Mouse (Mus musculus) ovary, adult 18-20 months (tissue): Measurements from ENCODE around the gene Bag6.
A peak's percentile ranks its signal among the peaks of the same experiment; 100 is the strongest.

Experiments
- DNase-seq: peaks from one replicate; pipeline ENCODE4 v3.0.0; 2022; ENCODE audit warnings: low spot score, mixed read lengths

Bag6 gene

DNA sequence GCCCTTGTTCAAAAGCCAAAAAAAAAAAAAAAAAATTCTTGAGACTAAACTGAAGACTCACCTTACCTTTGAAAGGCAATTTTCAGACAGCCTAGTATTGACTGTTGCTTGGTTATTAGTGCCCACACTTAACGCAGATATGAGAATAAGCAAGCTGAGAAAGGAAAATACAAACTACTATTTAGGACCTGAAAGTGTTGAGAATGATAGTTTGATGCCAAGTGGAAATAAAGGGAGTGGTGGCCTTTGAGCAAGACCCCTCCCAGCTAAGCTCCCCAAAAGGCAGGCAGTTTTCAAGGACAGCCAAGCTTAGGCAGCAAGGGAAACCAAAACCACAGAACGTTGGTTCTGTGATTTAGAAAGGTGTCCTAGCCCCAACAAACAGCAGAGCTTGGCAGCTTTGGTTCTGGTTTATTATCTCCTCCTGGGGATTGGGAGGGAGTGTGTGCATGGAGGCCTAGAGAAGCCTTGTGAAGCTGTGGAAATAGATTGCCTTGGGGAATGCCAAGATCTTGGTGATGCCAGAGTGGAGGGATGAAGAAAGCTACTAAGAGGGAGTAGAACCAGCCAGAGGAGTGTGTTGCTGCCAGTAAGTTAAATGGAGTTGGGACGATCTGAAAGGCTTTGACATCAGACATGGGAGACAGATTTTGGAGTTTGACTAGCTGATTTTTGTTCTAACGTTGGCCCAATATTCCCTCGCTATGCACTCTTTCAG is 13.1 kb downstream of the Bag6 start:
- DNase-seq, result no peak

DNA sequence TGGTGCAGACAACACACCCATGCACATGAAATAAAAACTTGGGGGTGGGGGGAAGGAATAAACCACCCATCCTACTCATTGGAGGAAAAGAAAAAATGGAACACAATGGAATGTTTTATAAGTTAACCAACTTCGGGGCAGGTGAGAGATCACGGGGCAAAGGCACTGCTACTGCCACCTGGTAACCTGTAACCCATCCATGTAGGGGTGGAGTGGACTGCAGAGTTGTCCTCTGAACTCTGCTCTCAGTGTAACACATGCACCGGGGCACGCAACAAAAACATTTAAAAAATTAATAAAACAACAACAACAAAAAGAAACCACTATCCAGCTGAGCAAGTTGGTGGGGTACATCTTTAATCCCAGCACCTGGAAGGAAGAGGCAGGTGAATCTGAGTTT is 17.1 kb downstream of the Bag6 start:
- DNase-seq, result no peak

DNA sequence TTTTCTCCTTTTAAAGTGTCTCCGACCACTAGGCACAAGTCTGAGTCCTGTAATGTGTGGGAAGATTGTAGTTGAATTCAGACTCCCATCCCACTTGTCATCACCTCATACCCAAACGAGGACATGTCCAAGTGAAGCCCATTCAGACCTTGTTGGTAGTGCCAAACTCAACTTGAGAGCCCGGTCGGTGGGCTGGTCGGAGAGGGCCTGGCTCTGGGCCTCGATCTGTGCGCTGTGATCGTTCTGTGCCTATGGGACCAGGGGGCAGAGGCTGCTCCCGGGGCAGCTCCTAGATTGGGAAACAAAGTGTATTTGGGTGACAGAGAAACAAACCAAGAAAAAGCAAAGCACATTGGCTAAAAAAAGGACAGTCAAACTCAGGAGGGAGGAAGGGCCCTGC is 18.1 kb downstream of the Bag6 start:
- DNase-seq, result no peak

DNA sequence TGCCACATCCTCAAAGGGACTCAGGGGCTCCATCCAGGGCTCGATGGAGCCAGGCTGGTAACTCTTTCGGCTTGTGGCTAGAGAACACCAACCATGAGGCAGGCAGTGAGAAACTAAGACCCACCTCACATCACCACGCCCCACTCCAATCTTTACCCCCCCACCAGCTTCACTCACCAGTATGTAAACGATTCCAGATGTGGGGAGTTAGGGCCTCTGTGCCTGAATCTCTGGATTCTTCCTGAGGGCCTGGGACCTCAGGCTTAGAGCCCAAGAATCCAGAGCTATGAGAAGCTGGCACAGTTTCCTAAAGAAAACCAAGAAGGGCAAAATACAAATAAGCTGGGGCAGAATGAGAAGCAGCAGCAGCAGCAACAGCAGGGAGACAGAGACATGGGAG is 19.0 kb downstream of the Bag6 start:
- DNase-seq, result no peak

DNA sequence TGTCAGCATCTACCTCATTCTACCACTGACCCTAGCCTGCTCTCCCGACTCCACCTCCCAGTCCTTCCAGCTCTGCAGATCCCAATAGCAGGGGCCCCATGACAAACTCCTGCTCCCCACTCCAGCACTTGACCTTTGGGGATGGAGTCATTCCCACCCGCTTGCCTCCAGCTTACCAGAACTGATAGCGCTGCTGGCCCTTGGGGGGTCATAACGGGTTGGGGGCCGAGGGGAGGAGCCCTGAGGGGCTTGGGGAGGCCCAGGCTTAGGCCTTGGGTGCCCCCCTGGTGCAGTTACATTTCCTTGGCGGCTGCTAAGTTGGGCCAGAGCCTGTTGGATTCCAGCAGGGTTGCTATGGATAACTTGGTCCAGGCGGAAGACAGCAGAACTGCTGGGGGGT is 19.6 kb downstream of the Bag6 start:
- DNase-seq, result no peak

DNA sequence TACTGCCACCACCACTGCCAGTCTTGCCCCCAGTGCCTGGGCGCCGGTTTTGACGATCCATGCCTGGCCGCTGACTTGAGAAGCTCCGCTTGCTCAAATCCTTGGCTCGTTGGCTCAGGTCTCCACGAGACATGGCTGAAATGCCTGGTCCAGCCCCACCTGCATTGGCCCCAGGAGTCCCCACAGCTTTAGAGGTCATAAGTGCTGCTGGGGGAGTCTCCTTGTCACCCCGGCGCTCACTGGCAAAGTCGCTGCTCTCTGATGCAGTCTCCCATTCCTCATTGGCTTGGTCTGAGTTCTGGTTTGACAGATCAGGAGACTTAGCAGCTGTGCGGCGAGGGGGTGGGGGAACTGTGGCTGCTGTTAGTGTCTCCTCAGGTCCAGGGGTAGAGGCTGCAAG is 20.5 kb downstream of the Bag6 start:
- no peak for DNase-seq

DNA sequence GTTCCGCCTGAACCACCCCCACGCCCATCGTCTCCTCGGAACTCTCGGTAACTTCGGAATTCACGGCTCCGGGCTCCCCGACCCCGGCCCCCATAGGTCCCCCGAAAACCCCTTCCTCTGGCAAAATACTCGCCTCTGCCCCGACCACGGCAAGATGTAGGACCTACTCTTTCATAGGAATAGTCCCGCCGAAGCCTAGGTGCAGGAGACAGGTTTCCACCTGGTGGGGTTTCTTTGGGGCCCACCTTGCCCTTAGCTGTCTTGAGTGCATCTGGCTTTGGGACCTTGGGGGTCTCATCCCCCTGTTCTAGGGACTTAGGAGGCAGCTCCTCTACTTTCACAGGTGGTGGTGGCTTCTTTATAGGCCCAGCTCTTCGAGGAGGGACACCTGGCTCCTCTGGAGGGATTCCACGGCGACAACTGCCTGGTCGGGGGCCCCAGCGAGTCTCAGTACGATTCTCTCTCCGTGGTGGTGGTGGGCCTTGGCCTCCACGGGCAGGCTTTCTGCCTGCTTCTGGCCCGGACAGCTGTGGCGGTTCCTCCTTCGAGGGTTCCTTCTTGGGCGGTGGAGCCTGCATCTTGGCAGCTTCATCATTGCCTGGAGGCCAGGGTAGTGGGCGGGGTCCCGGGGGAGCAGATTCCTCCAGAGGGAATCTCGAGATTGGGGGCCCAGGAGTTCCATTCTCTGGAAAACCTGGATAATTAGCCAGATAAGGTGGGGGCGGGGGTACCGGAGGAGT is 21.7 kb downstream of the Bag6 start:
- DNase-seq, result no peak

DNA sequence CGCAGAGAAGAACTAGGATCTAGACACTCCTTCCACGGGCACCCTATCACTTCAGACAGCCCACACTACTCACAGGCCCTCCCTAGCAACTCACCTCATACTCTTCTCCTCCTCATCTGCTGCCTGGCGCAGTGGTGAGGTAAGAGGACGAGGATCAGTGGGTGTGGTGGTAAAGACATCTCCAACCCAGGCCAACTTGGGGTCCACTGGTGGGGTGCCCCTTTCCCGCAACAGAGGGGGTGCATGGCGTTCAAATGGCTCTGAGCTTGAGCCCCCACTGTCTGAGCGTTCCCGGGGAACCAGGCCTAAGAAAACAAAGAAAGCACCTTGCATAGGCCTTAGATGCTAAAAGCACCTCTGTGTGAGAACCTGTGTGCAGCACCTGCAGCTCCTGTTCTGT is 22.3 kb downstream of the Bag6 start:
- DNase-seq, result no peak

DNA sequence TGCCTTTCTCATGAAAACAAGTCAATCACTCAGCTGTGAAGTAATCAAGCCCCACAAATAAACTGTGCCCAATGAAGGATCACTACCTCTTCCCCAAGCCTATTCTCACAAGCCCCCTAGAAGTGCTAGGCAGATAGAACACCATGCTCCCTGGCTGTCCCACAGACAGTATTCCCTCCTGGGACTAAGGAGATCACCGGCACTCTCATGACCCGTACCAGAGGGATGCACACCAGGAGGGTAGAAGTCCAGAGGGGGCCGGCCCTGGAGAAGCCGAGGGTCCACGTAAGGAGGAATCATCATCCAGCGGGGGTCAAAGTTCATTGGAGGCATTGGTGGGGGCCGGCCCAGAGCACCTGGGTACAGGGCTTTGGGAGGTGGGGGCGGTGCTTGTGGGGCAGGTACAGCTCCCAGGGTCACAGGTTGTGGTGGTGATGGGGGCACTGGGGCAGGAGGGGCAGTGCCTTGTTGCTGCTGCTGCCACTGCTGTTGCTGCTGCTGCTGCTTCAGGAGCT is 22.7 kb downstream of the Bag6 start:
- no peak for DNase-seq

DNA sequence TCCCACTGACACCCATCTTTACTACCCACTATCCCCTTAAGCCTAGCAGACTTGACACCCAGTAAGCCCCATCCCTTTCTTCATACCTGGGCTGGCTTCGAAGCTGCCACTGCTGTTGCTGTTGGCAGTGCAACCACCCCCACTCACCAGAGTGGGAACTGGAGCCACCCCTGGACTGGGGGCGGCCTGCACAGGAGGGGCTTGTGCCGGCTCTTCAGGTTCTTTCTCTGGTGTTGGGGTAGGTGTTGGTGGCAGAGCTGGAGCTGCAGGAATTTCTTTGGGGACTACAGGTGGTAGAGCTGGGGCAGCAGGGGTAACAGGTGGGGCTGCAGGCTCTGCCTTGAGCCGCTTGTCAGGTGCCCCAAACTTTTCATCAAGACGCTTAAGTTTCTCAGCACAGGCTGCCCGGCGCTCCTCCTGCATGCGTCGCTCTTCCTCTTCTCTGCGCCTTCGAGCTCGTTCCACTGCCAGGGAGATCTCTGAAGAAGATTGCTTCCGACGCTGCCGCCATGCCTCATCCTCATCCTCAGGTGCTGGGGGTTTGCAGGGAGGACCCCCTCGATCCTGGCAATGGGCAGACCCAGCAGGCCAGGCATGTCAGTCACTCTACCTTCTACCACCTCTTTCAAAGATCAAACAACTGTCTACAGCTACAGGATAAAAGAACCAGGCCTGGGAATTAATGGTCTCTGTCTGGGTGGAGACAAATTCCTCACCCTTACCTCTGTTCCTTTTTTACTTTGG is 24.0 kb downstream of the Bag6 start:
- DNase-seq, result no peak

DNA sequence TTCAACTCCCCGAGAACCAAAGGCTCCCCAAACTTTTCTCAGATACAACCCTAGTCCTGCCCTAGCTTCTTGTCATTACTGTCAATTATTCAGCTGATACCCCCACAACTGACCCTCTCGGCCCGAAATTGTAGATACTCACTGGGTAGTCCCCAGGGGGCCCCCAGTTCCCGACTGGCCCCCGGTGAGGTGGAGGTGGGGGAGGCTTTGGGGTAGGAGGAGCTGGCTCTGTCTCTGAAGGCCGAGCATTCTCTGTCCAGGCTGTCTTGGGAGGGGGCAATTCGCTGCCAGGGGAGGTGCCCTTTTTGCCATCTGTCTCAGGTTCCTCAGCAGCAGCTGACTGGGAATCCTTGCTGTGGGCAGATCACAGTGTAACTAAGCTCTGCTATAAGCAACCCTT is 24.7 kb downstream of the Bag6 start:
- no peak for DNase-seq

DNA sequence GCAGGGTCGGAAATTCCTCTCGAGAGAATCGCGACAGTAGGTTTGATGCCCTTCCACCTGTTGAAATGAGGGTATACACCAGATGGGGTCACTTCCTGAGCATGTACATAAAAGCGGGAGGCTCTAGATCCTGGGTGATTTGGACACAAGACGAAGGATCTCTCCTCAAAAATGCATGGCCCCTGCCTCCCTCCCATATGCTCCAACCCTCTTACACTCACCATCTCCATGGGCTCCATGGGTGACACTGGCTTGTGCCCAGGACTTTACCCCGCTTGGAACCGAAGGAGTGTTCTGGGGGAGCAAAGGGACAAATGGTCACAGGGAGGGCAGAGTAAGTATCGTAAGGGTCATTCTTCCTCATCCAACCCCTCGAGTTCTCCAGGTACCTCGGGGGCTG is 26.4 kb downstream of the Bag6 start:
- DNase-seq, result no peak

DNA sequence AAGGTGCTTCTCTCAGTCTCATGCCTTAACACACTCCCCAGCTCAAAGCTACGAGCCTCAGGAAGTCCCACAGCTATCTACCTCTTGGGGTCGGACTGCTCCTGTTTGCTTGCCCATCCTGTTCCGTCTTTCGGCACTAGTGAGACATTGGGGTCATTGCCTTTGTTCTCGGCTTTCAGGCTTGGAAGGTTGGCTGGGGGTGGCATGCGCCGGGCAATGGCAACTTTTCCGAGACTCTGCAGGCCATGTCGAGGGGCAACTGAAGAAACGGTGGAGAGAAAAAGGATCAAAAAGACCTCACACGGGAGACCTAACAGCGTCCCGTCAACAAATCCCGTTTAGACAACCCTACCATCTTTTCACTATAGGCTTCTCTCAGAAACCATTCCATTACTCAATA is 27.1 kb downstream of the Bag6 start:
- DNase-seq, result no peak

DNA sequence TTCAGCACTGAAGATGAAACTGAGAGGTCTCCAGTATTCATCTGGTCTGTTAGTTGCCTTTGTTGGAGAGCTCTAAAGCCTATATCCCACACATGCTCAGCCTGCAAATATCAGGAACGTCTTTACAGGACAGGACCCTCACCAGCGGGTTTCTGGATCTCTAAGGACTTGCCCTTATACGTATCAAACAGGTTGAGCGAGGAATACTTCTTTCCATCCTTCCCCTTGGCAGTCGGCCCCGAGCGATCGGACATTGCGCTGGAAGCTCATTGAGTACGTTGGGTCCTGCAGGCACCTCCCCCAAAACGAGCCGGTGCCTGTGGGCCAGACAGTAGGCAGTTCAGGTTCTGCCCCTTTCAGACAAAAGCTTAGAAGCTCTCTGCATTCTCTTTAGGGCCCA is 27.8 kb downstream of the Bag6 start:
- no peak for DNase-seq

DNA sequence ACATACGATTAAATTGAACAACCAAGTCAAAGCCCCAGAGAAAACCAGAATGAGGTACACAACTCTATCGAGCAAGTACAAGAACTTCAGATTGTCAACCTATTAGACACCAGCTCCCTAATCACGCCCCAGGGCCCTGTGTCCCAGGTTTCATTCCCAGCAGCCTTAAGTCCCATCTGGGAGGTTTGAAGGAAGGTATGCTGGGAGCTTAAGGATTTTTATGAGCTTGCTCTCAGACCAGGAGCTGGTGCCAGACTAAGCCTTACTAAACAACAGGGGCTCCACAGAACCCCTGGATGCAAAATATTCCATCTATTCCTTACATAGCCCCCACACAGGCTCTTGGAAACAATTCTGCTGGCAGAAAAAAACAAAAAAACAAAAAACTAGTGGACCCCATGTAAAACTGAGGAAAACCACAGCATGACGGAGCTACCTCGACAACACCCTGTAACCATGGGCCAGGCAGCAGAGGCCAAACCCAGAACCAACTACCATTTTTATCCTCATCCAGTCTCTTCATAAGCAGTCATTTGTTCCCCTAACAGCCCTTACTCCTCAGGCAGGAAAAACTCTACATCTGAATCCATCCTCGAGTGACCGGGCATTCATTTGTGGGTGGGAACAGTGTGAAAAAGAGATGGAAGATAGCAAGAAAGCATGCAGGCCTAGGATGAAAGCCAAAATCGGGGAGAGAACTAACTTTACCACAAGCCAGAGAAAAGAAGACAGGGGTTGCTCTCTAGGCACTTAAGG is 28.5 kb downstream of the Bag6 start:
- no peak for DNase-seq

DNA sequence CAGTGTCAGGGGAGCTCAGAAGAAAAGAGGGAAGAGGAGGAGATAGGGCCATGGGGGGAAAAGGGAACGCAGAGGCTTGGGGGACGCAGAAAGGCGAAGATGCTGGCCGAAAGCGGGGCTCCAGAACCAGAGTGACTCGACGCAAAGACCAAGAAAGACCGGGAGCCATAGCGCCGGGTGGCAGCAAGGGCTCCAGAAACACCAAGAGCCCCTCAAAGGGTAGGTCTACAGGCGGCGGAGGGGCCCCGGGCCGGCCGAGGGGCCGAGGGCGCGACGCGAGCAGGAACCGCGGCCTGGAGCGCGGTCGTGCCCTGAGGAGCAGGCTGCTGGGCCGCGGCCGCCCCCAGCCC is 29.2 kb downstream of the Bag6 start:
- DNase-seq, result no peak

DNA sequence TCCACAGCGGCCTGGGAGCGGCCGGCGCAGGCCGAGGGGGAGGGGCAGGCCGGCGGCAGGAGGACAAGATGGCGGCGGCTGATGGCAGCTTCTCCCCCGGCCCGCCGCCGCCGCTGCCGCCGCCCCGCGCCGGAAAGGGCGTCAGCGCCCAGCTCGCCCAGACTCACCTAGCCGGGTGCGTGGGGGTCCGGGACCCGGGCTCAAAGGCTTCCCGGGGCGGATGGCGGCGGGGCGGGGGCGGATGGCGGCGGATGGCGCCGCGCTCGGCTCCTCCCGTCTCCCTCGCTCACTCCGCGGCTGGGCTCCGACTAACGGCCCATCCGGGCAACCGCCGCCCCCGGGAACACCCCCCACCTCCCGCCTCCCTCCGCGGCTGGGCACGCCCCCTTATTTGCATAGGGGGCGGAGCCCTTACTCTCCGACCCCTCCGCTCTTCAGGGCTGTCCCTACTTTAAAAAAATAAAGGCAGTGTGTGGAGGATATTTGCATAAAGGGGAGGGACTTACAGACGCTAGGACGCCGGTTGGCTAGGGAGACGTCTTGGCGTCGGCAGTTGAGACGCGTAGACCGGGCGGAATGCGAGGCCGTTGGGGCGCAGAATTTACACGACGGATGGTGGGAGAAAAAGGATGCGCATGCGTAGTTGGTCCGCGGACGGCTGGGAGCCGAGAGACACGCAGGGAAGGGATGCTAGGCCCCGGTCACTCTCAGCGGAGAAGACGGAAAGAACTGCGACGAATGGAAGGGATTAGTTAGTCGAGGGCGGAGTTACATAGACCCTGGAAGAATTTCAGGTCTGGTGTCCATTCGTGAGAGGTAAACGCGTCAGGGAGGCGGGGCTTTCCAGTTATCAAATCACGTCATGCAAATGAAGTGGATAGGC is 29.8 kb downstream of the Bag6 start, which contains the start of gene Prrc2a:
Gene Prrc2a (minus strand): TSS at position 330 of the 883 bp plus-strand sequence.
- DNase-seq, result peak; percentile 98

DNA sequence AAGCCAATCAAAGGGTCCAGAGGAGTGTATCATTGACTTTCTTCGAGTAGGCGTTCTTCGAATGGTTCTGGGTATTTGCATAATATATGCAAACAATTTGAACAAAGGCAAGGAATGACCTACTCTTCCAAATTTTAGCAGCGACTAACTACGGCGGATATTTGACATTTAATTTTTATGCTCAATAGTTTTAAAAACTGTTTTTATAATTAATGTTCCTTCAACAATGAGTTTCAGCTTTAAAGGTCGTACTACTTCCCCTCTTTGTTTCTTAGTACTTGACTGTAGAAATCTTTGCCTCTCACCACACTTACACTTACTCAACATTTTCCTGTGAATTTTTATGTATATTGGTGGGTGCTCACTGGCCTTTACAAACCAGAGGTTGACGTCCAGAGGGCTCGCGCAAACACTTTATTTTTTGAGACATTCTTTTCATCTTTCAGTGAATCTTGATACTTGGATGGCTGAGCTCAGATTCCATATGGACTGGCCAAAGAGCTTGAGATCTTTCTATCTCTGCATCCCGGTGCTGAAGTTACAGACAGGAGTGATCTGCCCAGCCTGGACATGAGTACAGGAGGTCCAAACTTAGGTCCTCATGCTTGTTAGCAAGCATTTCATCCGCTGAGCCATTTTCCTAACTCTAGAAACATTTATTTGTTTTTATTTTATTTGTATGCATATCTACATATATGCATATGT is 30.6 kb downstream of the Bag6 start:
- no peak for DNase-seq

DNA sequence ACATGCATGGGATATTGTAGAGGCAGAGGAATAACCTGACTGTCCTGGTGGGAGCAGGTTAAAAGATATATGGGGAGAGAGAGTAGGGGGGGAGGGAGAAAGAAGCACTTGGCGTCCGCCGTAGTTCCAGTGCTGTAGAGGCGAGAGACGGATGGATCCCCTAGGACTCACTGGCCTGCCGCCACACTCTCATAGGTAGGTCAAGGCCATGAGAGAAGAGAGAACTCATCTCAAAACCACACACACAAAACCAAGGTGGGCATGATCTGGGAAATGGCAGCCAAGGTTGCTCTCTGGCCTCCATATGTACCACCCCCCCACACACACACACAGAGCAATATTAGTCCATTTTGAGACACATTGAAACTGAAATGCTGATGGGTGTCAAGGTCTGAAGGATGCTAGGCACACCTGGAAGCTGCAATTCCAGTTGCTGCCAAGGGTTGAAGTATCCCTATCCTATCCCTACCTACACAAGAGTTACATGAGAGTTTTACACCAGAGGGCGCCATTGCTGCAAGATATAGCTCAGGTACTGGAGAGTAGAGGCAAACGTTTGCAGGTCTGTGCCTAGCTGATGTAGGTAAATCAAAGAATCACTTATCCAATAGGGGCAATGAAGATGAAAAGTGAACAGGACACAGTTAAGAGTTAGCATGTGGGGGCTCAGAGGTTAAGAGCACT is 31.5 kb downstream of the Bag6 start:
- DNase-seq, result no peak

DNA sequence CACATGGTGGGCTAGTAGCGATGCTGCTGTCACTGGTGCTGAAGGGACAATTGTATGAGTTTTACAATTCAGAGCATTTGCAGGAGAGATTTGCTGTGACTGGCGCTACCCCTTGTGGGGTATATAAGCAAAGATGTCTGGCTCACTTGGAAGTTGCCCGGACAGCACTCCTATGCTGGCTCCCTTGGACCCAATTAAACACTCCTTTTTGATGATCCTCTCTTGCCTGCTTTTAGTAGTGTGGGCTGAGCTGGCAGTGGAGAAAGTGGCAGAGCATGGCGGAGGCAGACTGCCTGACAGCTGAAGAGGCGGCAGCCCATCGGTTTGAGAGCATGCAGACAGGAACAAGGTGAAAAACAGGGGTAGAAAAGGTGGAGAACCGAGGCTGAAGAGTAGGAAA is 32.8 kb downstream of the Bag6 start:
- no peak for DNase-seq
